Mouse (Mus musculus) heart, embryonic 15.5 days (tissue): ENCODE measurements around the gene Gm17651. TPM values are rescaled to one million over a fixed set of nuclear protein-coding genes. Genes with fewer than 3 reads are reported as not detected.

Source experiments
- ATAC-seq: fragments of 200-750 bp; cut with Nextera tagmentation; replicated peaks from 2 replicates; pipeline ENCODE4 v1.8.0; 2017; ENCODE audit warnings: low read depth, moderate TSS enrichment; ENCODE audit not compliant: insufficient number of reproducible peaks, insufficient read depth, low FRiP score
- H3K27ac ChIP-seq: fragments of 300-500 bp; sonication (generic); 2 replicates; pipeline ENCODE4 v1.5.1; 2015; ENCODE audit warnings: mild to moderate bottlenecking, inconsistent platforms
- H3K27me3 ChIP-seq: fragments of 300-500 bp; sonication (generic); 2 replicates; pipeline ENCODE4 v1.6.1; 2015; ENCODE audit warnings: inconsistent platforms
- H3K36me3 ChIP-seq: fragments of 300-500 bp; sonication (generic); 2 replicates; pipeline ENCODE4 v1.6.1; 2015; ENCODE audit warnings: mild to moderate bottlenecking, inconsistent platforms
- H3K4me1 ChIP-seq: fragments of 300-500 bp; sonication (generic); replicated peaks from 2 replicates; pipeline ENCODE4 v1.6.1; 2015; ENCODE audit warnings: inconsistent platforms
- H3K4me2 ChIP-seq: fragments of 300-500 bp; sonication (generic); 2 replicates; pipeline ENCODE4 v1.6.1; 2015; ENCODE audit warnings: inconsistent platforms, mild to moderate bottlenecking, moderate library complexity
- H3K4me3 ChIP-seq: fragments of 300-500 bp; sonication (generic); 2 replicates; pipeline ENCODE4 v1.5.1; 2015; ENCODE audit warnings: mild to moderate bottlenecking, inconsistent platforms
- H3K9ac ChIP-seq: fragments of 300-500 bp; sonication (generic); 2 replicates; pipeline ENCODE4 v1.6.1; 2015; ENCODE audit warnings: mild to moderate bottlenecking, inconsistent platforms
- H3K9me3 ChIP-seq: fragments of 300-500 bp; sonication (generic); replicated peaks from 2 replicates; pipeline ENCODE4 v1.6.1; 2016; ENCODE audit warnings: inconsistent platforms
- WGBS: fragments of 180-500 bp; shearing (Covaris S2); methylation state at CpG from one replicate; pipeline ENCODE4 v1.1.7; 2015; ENCODE audit warnings: mixed read lengths; 5-methylcytosine and 5-hydroxymethylcytosine counted together
- polyA plus RNA-seq: library from polyadenylated mRNA; unstranded; fragments of >200 nt; fragmentation: Nextera tagmentation; extraction: Ambion mirVana; gene quantifications from 2 replicates; pipeline ENCODE4 v1.2.1, GENCODE M21; 2015

Gene Gm17651
- polyA plus RNA-seq, 1 experiment from 2014 or later, result not detected

DNA sequence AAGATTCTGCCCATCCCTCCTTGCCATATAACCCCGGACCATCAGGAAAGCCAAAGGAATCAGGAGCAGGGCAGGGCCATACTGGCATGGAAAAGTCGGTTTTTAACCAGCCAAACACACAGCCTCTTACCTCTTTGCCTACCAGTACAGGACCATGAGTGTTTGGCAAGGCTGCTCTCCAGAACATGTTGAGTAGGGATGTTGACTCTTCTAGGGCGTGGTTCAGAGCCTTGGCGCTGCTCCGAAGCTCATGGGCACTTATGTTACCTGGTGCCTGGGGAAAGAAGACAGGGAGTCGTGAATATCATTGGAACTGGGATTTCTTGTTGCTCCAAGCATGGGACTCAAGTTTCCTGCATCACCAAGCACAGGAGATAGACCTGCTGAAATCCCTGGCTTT lies 19.3 kb upstream of the Gm17651 start:
- Histone ChIP-seq H3K27ac (no peak overlapping the region), H3K4me3 (no peak overlapping the region), H3K27me3 (no peaks in the 10 kb centered on the region), H3K9me3 (no peaks in the 10 kb centered on the region), H3K36me3 (peaks cover 67% of the 10 kb centered on the region; the same call in 1 of the 2 replicates), H3K9ac (no peak overlapping the region), H3K4me1 (peaks cover 5% of the 10 kb centered on the region; the same call in 1 of the 2 replicates), H3K4me2 (no peak overlapping the region)
- ATAC-seq, result no peak
- WGBS, result 81% methylated on average over 6 of the region's 6 CpGs

DNA sequence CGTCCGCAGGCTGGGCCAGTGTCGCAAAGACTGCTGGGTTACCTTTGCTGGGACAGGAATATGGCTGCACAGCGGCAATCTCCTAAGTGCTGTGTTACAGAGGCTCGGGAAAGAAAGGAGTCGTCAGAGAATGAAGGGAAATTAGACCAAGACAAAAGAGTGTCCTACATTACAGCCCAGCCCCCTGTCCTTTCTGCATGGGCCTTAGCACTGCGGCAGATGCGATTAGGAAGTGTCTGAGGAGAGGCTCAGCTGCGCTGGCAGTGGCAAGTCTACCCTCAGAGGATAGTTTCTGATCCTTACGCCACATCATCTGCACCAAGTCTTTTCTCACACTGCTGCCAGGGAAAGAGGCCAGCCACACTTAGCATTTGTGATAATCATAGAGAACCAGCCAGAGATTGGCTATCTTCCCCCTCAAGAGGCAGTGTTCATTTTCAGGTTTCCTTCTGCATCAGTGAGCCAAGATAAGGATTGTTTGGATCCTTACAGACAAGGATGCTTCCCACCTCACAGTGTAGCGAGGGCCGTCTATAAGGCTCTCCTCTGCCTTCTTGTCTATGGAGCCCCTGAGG lies 17.0 kb upstream of the Gm17651 start:
- H3K4me1 ChIP-seq, result peaks cover 5% of the 10 kb centered on the region; the same call in 1 of the 2 replicates
- no peak overlapping the region for H3K4me3 ChIP-seq
- H3K36me3 ChIP-seq, result peaks cover 56% of the 10 kb centered on the region; the same call in 1 of the 2 replicates
- H3K9me3 ChIP-seq, result no peaks in the 10 kb centered on the region
- 56% methylated on average over 12 of the region's 12 CpGs for WGBS
- no peaks in the 10 kb centered on the region for H3K27me3 ChIP-seq
- ATAC-seq, result no peak
- no peak overlapping the region for H3K9ac ChIP-seq
- no peak overlapping the region for H3K27ac ChIP-seq
- no peak overlapping the region for H3K4me2 ChIP-seq

DNA sequence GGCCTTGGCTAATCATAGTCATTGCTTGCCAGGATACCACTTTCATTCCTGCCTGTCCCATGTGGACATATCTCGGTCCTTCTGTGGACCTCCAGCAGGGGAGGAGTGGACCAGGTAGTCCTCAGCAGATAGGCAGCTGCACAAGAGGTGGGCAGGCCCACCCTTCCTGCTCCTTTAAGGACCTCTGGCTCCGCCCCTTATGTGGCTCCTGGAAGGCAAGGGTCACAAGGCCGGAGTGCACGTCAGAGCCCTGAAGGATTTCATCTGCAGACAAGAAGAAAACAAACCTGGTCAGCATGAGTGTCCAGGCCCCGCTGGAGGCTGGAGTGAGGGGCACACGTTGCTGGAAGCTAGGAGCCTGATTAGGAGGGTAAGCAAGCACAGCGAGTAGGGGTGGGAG lies 16.1 kb upstream of the Gm17651 start:
- H3K36me3 ChIP-seq, result peaks cover 52% of the 10 kb centered on the region; the same call in 1 of the 2 replicates
- no peak for ATAC-seq
- no peaks in the 10 kb centered on the region for H3K27me3 ChIP-seq
- WGBS, result 50% methylated on average over 7 of the region's 7 CpGs
- no peak overlapping the region for H3K9ac ChIP-seq
- no peak overlapping the region for H3K4me3 ChIP-seq
- H3K4me1 ChIP-seq, result peaks cover 5% of the 10 kb centered on the region; the same call in 1 of the 2 replicates
- no peak overlapping the region for H3K4me2 ChIP-seq
- H3K27ac ChIP-seq, result no peak overlapping the region
- H3K9me3 ChIP-seq, result no peaks in the 10 kb centered on the region

DNA sequence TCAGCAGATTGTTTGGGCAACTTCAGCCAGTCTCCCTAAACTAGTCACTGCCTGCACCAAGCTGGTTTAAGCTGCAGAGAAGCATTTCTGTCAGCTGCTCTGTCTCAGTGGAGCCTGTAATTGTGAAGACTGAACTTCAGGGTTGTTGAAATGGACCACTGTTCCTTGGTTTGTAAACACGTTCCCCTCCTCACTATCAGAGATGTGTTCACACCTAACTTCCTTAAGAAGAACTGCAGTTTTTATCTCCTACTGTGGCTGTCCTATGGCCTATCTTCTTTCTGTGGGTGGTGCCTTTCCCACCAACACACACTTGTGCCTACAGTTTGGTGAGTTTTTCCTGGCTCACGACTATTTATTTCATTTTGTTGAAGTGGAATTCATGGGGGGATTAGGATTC lies 14.8 kb upstream of the Gm17651 start:
- Histone ChIP-seq H3K27me3 (no peaks in the 10 kb centered on the region), H3K27ac (no peak overlapping the region), H3K4me3 (no peak overlapping the region), H3K9ac (no peak overlapping the region), H3K9me3 (no peaks in the 10 kb centered on the region), H3K36me3 (peaks cover 40% of the 10 kb centered on the region; the same call in 1 of the 2 replicates), H3K4me2 (no peak overlapping the region), H3K4me1 (peaks cover 9% of the 10 kb centered on the region)
- ATAC-seq, result no peak
- WGBS, result 60% methylated on average over 2 of the region's 2 CpGs

DNA sequence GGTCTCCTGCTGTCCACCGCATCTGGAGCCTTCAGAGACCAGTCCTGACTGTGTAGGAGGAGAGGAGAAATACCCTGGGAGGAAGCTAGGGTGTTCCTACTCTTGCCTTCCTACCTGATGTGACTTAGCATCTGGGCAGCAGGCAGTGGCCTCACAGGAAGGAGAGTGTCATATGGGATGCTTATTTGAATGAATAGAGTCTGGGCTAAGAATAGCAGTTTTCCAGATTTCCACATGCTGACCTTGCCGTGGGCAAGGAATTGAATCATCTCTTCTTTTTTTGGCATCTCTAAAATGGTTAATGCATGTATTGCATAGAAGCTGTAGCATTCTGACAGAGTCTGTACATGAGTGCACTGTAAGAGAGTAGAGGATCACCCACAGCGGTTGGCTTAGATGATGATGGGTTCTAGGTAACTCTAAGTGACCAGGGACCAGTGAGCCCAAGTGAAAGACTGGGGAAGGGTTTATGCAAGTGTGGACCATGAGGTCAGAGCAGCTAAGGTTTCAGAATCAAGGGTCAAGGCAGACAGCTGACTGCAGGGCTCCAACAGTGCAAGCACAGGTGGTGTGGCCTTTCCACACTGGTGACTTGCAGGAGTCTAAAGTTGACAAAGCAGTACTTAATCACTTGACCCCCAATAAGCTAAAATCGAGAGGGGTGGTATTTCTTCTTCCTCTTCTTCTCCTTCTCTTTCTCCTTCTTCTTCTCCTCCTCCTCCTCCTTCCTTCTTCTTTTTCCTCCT lies 12.1 kb upstream of the Gm17651 start:
- Histone ChIP-seq H3K9me3 (no peaks in the 10 kb centered on the region), H3K4me2 (no peak overlapping the region), H3K4me3 (no peak overlapping the region), H3K4me1 (peaks cover 29% of the 10 kb centered on the region), H3K27ac (no peak overlapping the region), H3K27me3 (no peaks in the 10 kb centered on the region), H3K9ac (no peak overlapping the region), H3K36me3 (peaks cover 18% of the 10 kb centered on the region; the same call in 1 of the 2 replicates)
- no peak for ATAC-seq
- WGBS, result 72% methylated on average over 4 of the region's 4 CpGs

DNA sequence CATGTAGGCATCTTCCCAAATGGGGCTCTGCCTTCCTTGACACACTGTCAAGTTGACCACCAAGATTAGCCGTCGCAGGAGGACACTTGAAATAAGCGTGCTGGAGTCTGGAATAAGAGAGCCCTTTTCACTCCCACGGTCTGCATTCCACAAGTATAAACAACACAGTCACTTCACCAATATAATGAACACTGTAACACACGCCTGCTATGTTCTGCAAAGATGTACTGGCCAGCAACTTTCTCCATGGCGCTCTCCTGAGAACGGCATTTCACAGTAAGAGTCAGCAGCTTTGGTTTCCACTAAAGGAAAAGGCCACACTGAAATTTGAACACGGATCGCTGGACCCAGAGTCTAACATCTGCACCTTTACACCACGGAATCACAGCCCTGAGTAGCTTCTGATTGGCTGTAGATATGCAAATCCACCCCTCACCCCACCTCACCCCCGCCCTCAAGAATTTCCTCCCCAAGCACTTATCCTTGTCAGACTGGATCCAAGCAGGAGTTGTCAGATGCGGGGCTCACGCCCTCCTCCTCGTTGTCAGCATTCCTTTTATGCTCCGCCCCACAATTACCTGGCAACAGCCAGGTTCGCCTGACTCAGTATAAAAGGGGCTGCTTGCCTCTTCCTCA lies 9.2 kb upstream of the Gm17651 start:
- Histone ChIP-seq H3K4me3 (peak overlapping the region; percentile 20), H3K9ac (no peak overlapping the region), H3K4me1 (peaks cover 34% of the 10 kb centered on the region), H3K4me2 (peak overlapping the region; percentile 55), H3K27ac (0 out of 2 replicates have a peak overlapping the region, but pooled peaks have one; percentile 20), H3K27me3 (no peaks in the 10 kb centered on the region), H3K36me3 (no peaks in the 10 kb centered on the region), H3K9me3 (no peaks in the 10 kb centered on the region)
- WGBS, result 6% methylated on average over 16 of the region's 16 CpGs
- ATAC-seq, result no peak; the same call in 1 of the 2 replicates

DNA sequence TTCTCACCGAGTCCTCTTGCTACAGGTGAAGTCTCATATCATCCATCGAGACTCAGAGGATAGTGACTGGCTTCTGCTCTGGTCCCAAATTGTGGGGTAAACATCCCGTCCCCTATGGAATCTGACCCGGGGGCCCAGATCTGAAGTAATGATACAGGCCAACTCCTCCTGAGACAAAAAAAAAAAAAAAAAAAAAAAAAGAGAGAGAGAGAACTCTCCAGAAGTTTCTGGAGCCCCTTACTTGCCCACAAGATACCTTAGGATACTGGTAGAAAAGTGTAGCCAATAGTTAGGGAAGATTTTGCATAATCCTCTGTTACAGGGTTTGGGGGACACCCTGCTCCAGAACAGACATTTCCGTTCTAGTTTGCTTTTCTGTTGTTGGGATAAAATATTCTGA lies 8.1 kb upstream of the Gm17651 start:
- H3K9ac ChIP-seq, result peak overlapping the region; percentile 9; the same call in 1 of the 2 replicates
- 33% methylated on average over 5 of the region's 5 CpGs for WGBS
- H3K4me1 ChIP-seq, result peaks cover 34% of the 10 kb centered on the region
- no peaks in the 10 kb centered on the region for H3K36me3 ChIP-seq
- peak overlapping the region; percentile 49 for H3K4me3 ChIP-seq
- H3K27me3 ChIP-seq, result no peaks in the 10 kb centered on the region
- no peak for ATAC-seq
- no peak overlapping the region for H3K27ac ChIP-seq
- peak overlapping the region; percentile 82 for H3K4me2 ChIP-seq
- no peaks in the 10 kb centered on the region for H3K9me3 ChIP-seq

DNA sequence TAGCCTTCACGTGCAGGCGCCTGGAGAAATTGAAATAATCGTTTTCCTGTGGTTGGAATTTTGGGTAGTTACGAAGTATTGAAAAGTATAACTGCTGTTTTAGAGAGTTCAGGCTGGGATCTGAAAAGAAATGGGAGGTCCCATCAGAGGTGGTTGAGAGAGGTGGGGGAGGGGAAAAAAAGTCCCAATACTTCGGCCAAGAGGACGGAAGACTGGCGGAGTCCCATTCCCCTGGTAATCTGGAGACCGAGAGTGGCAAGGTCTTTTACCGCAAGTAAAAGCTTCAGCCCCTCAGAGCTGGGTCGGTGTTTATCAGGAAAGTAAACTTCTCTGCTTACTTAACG lies 7.6 kb upstream of the Gm17651 start:
- peak overlapping the region; percentile 9; the same call in 1 of the 2 replicates for H3K9ac ChIP-seq
- no peaks in the 10 kb centered on the region for H3K27me3 ChIP-seq
- peaks cover 34% of the 10 kb centered on the region for H3K4me1 ChIP-seq
- no peak overlapping the region for H3K27ac ChIP-seq
- 6% methylated on average over 11 of the region's 11 CpGs for WGBS
- no peaks in the 10 kb centered on the region for H3K36me3 ChIP-seq
- peak overlapping the region; percentile 82 for H3K4me2 ChIP-seq
- ATAC-seq, result no peak
- peak overlapping the region; percentile 49 for H3K4me3 ChIP-seq
- no peaks in the 10 kb centered on the region for H3K9me3 ChIP-seq

DNA sequence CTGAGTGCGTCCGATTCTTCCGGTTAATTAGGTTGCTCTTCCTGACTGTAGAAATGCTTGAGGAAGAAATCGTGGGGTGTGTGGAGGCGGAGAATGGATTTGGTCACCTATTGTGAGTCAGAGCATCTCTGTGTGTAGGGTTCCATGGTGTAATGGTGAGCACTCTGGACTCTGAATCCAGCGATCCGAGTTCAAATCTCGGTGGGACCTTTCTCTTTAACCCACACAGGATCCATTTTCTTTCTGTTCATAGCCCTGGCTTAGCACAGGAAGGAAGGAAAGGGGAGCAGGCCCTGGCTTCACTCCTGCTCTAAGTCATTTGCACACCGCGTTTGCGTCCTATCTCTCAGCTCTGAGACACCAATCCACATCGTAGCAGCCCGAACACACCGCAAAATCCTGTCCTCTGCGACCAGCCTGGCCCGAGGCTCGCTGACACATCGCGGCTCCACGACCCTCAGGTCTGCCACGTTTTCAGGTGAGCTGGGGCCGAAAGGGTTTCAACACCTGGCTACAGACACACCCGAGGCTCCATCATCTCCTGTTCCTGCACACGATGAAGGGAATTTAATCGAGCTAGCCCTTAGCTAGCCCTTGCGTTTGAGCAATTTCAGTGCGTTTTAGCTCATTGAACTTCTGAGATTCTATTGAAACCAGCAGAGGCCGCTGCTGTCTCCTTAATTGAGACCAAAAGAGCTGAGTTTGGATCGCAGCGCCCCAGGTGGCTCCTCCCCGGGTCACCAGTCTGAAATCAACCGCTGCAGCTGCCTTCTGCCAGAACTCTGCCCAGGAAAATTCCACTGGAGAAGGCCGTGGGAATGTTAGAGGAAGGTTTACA lies 7.0 kb upstream of the Gm17651 start:
- H3K9ac ChIP-seq, result peak overlapping the region; percentile 45
- no peaks in the 10 kb centered on the region for H3K36me3 ChIP-seq
- WGBS, result 2% methylated on average over 33 of the region's 33 CpGs
- H3K27me3 ChIP-seq, result no peaks in the 10 kb centered on the region
- ATAC-seq, result no peak
- peak overlapping the region; percentile 49 for H3K4me3 ChIP-seq
- no peak overlapping the region for H3K27ac ChIP-seq
- H3K9me3 ChIP-seq, result no peaks in the 10 kb centered on the region
- peaks cover 34% of the 10 kb centered on the region for H3K4me1 ChIP-seq
- peak overlapping the region; percentile 82 for H3K4me2 ChIP-seq

DNA sequence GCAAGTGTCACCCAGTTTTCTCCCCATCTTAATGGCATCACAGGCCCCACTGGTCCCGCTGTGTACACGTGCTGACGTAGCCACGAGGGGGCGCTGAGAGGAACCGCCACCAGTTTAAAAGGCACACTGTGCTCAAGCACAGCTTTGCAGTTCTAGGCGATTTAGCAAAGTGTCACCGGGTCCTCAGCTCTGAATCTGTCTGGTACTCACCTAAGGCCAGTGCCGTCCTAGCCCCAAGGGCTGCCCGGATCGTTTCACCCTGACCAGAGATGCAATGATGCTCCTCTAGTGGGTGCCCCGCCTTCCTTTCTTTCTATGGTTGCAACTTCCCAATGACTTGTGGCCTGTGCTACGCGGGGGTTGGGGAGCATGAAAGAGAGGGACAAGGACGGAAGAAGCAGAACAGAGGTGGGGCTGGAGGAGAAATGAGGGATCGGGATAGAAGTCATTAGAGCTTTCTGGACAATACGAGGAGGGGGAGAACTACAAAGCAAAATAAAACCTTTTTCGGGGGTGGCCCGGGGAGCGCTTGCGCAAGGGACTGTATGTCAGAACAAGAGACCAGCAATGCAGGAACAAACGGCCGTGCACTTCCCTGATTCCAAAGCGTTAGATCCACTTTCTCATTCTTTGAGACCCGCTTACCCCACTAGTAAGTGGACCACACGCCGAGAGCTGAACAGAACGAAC lies 6.3 kb upstream of the Gm17651 start:
- Histone ChIP-seq H3K27me3 (no peaks in the 10 kb centered on the region), H3K4me1 (peaks cover 34% of the 10 kb centered on the region), H3K4me2 (peak overlapping the region; percentile 82), H3K9ac (peak overlapping the region; percentile 45), H3K9me3 (no peaks in the 10 kb centered on the region), H3K36me3 (no peaks in the 10 kb centered on the region), H3K27ac (no peak overlapping the region), H3K4me3 (peak overlapping the region; percentile 49)
- 3% methylated on average over 28 of the region's 28 CpGs for WGBS
- peak; percentile 76 for ATAC-seq
